Mouse (Mus musculus) heart, adult 2 months (tissue): ENCODE measurements at regions not wholly inside any gene's neighbourhood (a gene's known extent, or its start where the extent isn't known, plus 50 kb on each side); places are given as distances from the start of the nearest gene placed in this dataset.

Experiments used
- CTCF ChIP-seq: fragments of 200-600 bp; IDR thresholded peaks from 2 replicates; pipeline ENCODE4 v1.8.1; 2022; ENCODE audit warnings: antibody characterized with exemption, mild to moderate bottlenecking, moderate library complexity
- POLR2A ChIP-seq: fragments of 200-500 bp; IDR thresholded peaks from 2 replicates; pipeline ENCODE4 v1.6.1; 2011; ENCODE audit warnings: mild to moderate bottlenecking, low read depth, low read length, control low read depth; ENCODE audit not compliant: insufficient read depth

DNA sequence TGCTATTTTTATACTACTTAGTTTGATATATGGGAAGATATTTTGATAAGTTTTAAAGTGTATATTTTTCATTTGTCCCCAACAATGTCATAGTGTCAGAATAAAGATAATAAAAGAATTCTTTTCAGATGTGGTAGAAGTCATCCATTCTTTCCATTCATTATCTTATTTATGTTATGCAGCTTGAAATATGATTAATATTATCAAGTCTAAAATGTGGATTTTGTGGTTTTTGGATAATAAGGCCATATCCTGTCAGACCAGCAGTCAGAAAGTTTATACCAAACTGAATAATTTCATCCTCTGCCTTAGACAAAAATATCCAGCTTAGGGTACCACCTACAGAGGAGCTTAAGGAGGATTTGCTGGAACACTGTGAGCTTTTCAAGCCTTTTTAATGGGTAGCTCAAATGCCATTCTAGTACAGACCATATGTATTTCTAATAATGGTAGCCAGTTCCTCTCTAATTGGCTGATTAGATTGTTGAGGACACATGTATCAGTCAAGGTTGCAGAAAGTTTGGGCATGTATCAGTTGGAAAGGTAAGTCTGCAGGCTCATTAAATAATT lies 609.7 kb downstream of the Pla2g4a start:
- no peak for TF ChIP-seq CTCF
- TF ChIP-seq POLR2A, result no peak
